ENCODE assay signal across 8 mouse cellular contexts in the genomic region with DNA sequence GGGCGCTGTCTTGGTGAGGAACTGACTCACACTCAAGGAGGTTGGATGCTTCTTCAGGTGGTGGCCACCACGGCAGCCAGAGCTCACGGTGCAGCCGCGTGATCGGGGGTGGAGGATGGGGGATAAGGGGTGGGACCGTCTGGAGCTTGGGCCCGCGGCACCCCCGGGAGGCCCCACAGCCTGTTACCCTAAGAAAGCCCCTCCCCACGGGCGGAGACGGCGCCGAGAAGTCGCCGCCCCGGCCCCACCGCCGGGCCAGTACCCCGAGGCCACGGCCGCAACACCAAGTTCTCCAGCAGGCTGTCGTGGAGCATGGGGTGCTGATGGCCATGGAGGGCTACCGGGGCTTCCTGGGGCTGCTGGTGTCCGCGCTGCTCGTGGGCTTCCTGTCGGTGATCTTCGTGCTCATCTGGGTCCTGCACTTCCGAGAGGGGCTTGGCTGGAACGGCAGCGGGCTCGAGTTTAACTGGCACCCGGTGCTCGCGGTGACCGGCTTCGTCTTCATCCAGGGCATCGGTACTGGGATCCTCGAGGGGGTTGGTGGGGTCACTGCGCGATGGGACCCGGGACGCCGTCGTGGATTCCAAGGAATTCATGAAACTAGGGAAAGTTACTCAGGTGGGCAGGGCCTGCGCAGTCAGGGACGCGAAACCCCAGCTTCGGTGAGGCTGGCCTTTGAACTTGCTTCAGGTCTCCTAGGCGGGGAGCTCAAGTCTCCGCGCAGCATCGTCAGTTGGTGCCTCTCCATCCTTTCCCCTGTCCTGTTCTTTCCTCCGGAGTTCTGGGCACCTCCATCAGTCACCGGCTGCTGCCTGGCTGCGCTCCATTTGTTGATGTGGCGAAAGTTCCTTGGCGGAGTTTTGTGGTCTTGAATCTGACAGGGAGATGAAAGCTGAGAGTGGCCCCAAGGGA. TPM values are rescaled to one million over a fixed set of nuclear protein-coding genes. Genes with fewer than 3 reads are reported as not detected.
DNase-seq lines count a peak whose midpoint lies in the region; ATAC-seq and TF ChIP-seq lines count a peak whose summit lies in the region.

TSS of gene Cybrd1 (plus strand) at position 127 of the 912 bp plus-strand sequence.

- peak within 1 kb of the TSS; percentile 58 for H3K4me3 ChIP-seq in embryonic facial prominence, embryonic 14.5 days (ENCODE audit: low read depth, low read length)
- peak within 1 kb of the TSS; percentile 64 for H3K4me3 ChIP-seq in heart, embryonic 13.5 days
- peak within 1 kb of the TSS; percentile 68 for H3K4me3 ChIP-seq in thymus, adult 2 months (ENCODE audit: control insufficient read depth, insufficient read depth, low read length)

- no peaks in the 10 kb centered on the region for H3K36me3 ChIP-seq in embryonic facial prominence, embryonic 14.5 days (ENCODE audit: control insufficient read depth, insufficient read depth, low read length)
- no peaks in the 10 kb centered on the region for H3K36me3 ChIP-seq in heart, embryonic 13.5 days
- no peaks in the 10 kb centered on the region for H3K36me3 ChIP-seq in thymus, adult 2 months (ENCODE audit: control insufficient read depth, insufficient read depth, low read length)

- TF ChIP-seq POLR2A in thymus, adult 2 months (IDR thresholded peaks at IDR 0.05; ENCODE audit: control insufficient read depth, extremely low read depth, insufficient read depth, low read length, poor library complexity), result no peak

- ATAC-seq in embryonic facial prominence, embryonic 14.5 days (ENCODE audit: low read depth), result peak; percentile 75
- ATAC-seq in heart, embryonic 13.5 days (ENCODE audit: extremely low read depth, insufficient number of reproducible peaks, low FRiP score, low TSS enrichment), result no peak
- ATAC-seq in megakaryocyte-erythroid progenitor cell, adult 5-6 weeks (replicated peaks; ENCODE audit: low FRiP score, low TSS enrichment, poor library complexity, severe bottlenecking), result peak; percentile 70

- H3K9ac ChIP-seq in embryonic facial prominence, embryonic 14.5 days (ENCODE audit: low read depth, low read length), result peak within 1 kb of the TSS; percentile 74
- H3K9ac ChIP-seq in heart, embryonic 13.5 days, result peak within 1 kb of the TSS; percentile 80

- DNase-seq in urinary bladder, postnatal 25 days (ENCODE audit: low spot score), result peak; percentile 10
- no peak for DNase-seq in urinary bladder, adult 2 months (ENCODE audit: low spot score)
- peak; percentile 52 for DNase-seq in embryonic facial prominence, embryonic 14.5 days (ENCODE audit: low spot score)
- DNase-seq in kidney, postnatal 10 days, result peak; percentile 56
- peak; percentile 30 for DNase-seq in thymus, adult 2 months
- DNase-seq in right cerebral cortex, adult 18-20 months, result no peak

- no peaks in the 10 kb centered on the region; the same call in 1 of the 2 replicates for H3K27me3 ChIP-seq in embryonic facial prominence, embryonic 14.5 days (replicated peaks; ENCODE audit: control insufficient read depth, insufficient read depth, low read length)
- H3K27me3 ChIP-seq in heart, embryonic 13.5 days (replicated peaks), result peaks cover 67% of the 10 kb centered on the region
- no peaks in the 10 kb centered on the region; the same call in 1 of the 2 replicates for H3K27me3 ChIP-seq in thymus, adult 2 months (ENCODE audit: control insufficient read depth, insufficient read depth, low read length)

- peaks cover 10% of the 10 kb centered on the region; the same call in 1 of the 2 replicates for H3K4me1 ChIP-seq in embryonic facial prominence, embryonic 14.5 days (ENCODE audit: control insufficient read depth, insufficient read depth, low read length)
- H3K4me1 ChIP-seq in heart, embryonic 13.5 days, result peaks cover 23% of the 10 kb centered on the region
- H3K4me1 ChIP-seq in thymus, adult 2 months (replicated peaks; ENCODE audit: control insufficient read depth, insufficient read depth, low read length), result peaks cover 13% of the 10 kb centered on the region

- H3K4me2 ChIP-seq in embryonic facial prominence, embryonic 14.5 days (ENCODE audit: low read depth, low read length), result peak within 1 kb of the TSS; percentile 91
- H3K4me2 ChIP-seq in heart, embryonic 13.5 days, result peak within 1 kb of the TSS; percentile 95

- H3K27ac ChIP-seq in embryonic facial prominence, embryonic 14.5 days (replicated peaks; ENCODE audit: low read depth, low read length), result no peak within 1 kb of the TSS
- no peak within 1 kb of the TSS for H3K27ac ChIP-seq in heart, embryonic 13.5 days (replicated peaks)
- no peak within 1 kb of the TSS for H3K27ac ChIP-seq in thymus, adult 2 months (ENCODE audit: control insufficient read depth, insufficient read depth, low read length)

- no peak for TF ChIP-seq CTCF in thymus, adult 2 months (IDR thresholded peaks at IDR 0.05; ENCODE audit: borderline replicate concordance, control insufficient read depth, extremely low read depth, insufficient read depth, low read length, poor library complexity)

- WGBS in embryonic facial prominence, embryonic 14.5 days, result 1% methylated on average over 38 of the region's 60 CpGs
- 2% methylated on average over 60 of the region's 60 CpGs for WGBS in heart, embryonic 13.5 days
- WGBS in thymus, adult 2 months, result 3% methylated on average over 60 of the region's 60 CpGs

- H3K9me3 ChIP-seq in embryonic facial prominence, embryonic 14.5 days (ENCODE audit: control insufficient read depth, low read length), result no peaks in the 10 kb centered on the region
- H3K9me3 ChIP-seq in heart, embryonic 13.5 days, result peaks cover 4% of the 10 kb centered on the region; the same call in 1 of the 2 replicates

RNA-seq across cellular contexts. Expression of gene Cybrd1, which starts in this region (rescaled TPM):
- 3.3 and 3.4 TPM in 2 replicates for polyA plus RNA-seq in urinary bladder, adult 2 months (2012; rRNA removed)
- polyA plus RNA-seq in embryonic facial prominence, embryonic 14.5 days (2014; fragmentation: Nextera tagmentation; extraction: Ambion mirVana), result 4.5 and 4.6 TPM in 2 replicates
- polyA plus RNA-seq in heart, embryonic 13.5 days (2015; fragmentation: Nextera tagmentation; extraction: Ambion mirVana), result 1.7 TPM in 2 replicates
- 0.42 TPM in 1 of 2 replicates, not detected in the other for total RNA-seq in megakaryocyte-erythroid progenitor cell, adult 5-6 weeks (2014; fragmentation: Nextera tagmentation)
- 0.23 and 0.42 TPM in 2 replicates for total RNA-seq in megakaryocyte-erythroid progenitor cell, adult 5-6 weeks (2017)
- polyA plus RNA-seq in thymus, adult 2 months (2012; rRNA removed), result 2.3 and 3.1 TPM in 2 replicates

Comparison
In these comparisons a context has a peak if more than half of its experiments do, and no peak if none do; other contexts are left out.
1. DNase-seq: peak in urinary bladder, postnatal 25 days (single experiment), embryonic facial prominence, embryonic 14.5 days (single experiment), kidney, postnatal 10 days (single experiment) and thymus, adult 2 months (single experiment); none in urinary bladder, adult 2 months (single experiment) and right cerebral cortex, adult 18-20 months (single experiment).
2. Peak in ATAC-seq in megakaryocyte-erythroid progenitor cell, adult 5-6 weeks; RNA of the gene not detected or under 1 TPM.
3. Peak in every context shown above with its lines, with median percentiles within 50 percentile points of each other: H3K4me3 ChIP-seq.